Mouse (Mus musculus) hindbrain, embryonic 10.5 days (tissue): ENCODE data around the gene Nrbp1. TPM values are rescaled to one million over a fixed set of nuclear protein-coding genes. Genes with fewer than 3 reads are reported as not detected.

ENCODE experiments used
- DNase-seq: peaks from one replicate; pipeline ENCODE4 v3.0.0-alpha.2; 2017; ENCODE audit warnings: low spot score
- H3K27ac ChIP-seq: fragments of 300-500 bp; sonication (generic); 2 replicates; pipeline ENCODE4 v1.5.1; 2016; ENCODE audit warnings: mild to moderate bottlenecking, moderate library complexity
- H3K27me3 ChIP-seq: fragments of 300-500 bp; sonication (generic); 2 replicates; pipeline ENCODE4 v1.6.1; 2016; ENCODE audit warnings: mild to moderate bottlenecking; ENCODE audit not compliant: poor library complexity, insufficient read depth, severe bottlenecking
- H3K36me3 ChIP-seq: fragments of 300-500 bp; sonication (generic); 2 replicates; pipeline ENCODE4 v1.6.1; 2016; ENCODE audit warnings: mild to moderate bottlenecking, moderate library complexity
- H3K4me1 ChIP-seq: fragments of 300-500 bp; sonication (generic); replicated peaks from 2 replicates; pipeline ENCODE4 v1.6.1; 2016; ENCODE audit warnings: mild to moderate bottlenecking
- H3K4me3 ChIP-seq: fragments of 300-500 bp; sonication (generic); 2 replicates; pipeline ENCODE4 v1.5.1; 2016; ENCODE audit warnings: mild to moderate bottlenecking, moderate library complexity
- H3K9me3 ChIP-seq: fragments of 300-500 bp; sonication (generic); 2 replicates; pipeline ENCODE4 v1.6.1; 2016; ENCODE audit warnings: mild to moderate bottlenecking, moderate library complexity
- WGBS: fragments of 180-500 bp; shearing (Covaris S2); methylation state at CpG from one replicate; pipeline ENCODE4 v1.1.7; 2016; 5-methylcytosine and 5-hydroxymethylcytosine counted together
- polyA plus RNA-seq: library from polyadenylated mRNA; unstranded; fragments of >200 nt; fragmentation: Nextera tagmentation; extraction: Ambion mirVana; gene quantifications from 2 replicates; pipeline ENCODE4 v1.2.1, GENCODE M21; 2016

Gene Nrbp1
- polyA plus RNA-seq, 1 experiment from 2014 or later: 159 TPM

- peaks cover 31% of the 10 kb centered on the region for H3K36me3 ChIP-seq
- DNase-seq: no peak
- H3K9me3 ChIP-seq: no peaks in the 10 kb centered on the region
- no peaks in the 10 kb centered on the region for H3K27me3 ChIP-seq
- peak overlapping the region; percentile 87 for H3K27ac ChIP-seq
- WGBS: 6% methylated on average over 9 of the region's 9 CpGs
- peaks cover 48% of the 10 kb centered on the region for H3K4me1 ChIP-seq
- H3K4me3 ChIP-seq: peak overlapping the region; percentile 58
Measured at GRCm38 (mm10) chr5:31291361-31291688, 50.7 kb downstream of the Nrbp1 start.

DNA sequence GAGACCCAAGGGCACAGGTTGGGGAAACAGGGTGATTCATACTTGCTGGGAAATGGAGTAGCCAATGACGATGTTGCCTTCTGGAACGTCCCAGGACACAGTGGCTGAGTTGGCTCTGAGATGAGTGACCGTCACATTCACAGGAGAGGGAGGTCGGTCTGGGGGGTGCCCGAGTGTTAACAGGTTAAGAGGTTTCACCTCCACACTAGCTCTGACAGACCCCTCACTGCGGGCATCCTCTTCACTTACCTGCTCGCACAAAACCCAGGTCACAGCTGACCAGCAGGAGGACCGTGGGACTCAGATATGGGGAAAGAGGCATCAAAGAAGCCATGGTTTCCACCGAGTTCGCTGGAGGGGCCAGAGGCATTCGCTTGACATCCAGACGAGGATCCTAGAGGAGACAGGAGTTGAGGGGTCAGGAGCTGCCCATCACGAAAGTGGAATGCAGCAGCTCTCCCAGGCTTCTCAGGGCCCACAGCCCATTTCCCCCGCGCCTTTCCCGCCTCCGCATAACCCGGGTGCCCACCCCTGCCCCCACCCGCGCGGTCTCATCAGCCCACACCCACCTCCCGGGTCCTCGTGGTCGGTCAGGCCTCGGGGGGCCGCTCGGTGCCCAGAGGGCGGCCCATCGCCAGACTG, 54.4 kb downstream of the Nrbp1 start:
- H3K27me3 ChIP-seq: peaks cover 4% of the 10 kb centered on the region; the same call in 1 of the 2 replicates
- peak overlapping the region; percentile 93 for H3K27ac ChIP-seq
- WGBS: 6% methylated on average over 29 of the region's 29 CpGs
- DNase-seq: no peak
- H3K36me3 ChIP-seq: peaks cover 21% of the 10 kb centered on the region
- H3K4me3 ChIP-seq: peak overlapping the region; percentile 86
- H3K4me1 ChIP-seq: peaks cover 42% of the 10 kb centered on the region
- no peaks in the 10 kb centered on the region for H3K9me3 ChIP-seq

GRCm38 (mm10) chr5:31295606-31296141, 55.0 kb downstream of the Nrbp1 start, which contains the start of gene Fndc4:
Fndc4 (minus strand) TSS chr5:31296080.
- H3K36me3 ChIP-seq: peaks cover 21% of the 10 kb centered on the region
- H3K4me3 ChIP-seq: peak within 1 kb of the TSS; percentile 86
- 0% methylated on average over 46 of the region's 46 CpGs for WGBS
- H3K27me3 ChIP-seq: peaks cover 4% of the 10 kb centered on the region; the same call in 1 of the 2 replicates
- H3K4me1 ChIP-seq: peaks cover 36% of the 10 kb centered on the region
- peak within 1 kb of the TSS; percentile 93 for H3K27ac ChIP-seq
- peak; percentile 79 for DNase-seq
- no peaks in the 10 kb centered on the region for H3K9me3 ChIP-seq

DNA sequence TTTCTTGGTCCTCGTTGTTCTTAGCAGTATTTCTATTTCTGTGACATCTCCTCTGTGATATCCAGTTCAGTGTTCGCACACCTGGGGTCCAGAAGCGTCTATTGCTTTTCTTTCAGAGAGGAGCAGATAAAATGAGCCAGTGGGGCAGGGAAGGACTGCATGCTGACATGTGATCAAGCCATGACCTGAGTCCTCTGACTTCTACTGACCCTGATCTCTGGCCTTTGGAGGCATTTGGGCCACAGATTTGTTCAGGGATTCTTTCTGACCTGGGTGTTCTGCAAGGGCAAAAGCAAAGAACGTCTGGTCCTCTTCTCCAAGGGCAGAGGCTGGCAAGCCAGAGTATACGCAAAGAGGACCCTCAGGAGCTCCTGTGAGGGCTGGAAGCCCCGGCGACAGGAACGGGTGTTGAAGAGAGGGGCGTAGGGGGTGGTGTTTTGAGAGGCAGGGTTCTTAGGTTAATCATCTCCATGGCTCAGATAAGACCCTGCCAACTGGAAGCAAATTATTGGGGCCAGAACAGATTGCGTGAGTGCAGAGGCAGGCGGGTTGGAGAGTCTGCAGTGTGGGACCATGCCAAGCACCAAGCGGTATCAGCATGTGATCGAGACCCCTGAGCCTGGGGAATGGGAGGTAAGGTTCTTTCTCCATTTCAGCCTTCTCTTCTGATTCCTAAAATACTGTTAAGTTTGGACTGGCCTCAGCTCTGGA, 56.5 kb downstream of the Nrbp1 start, which contains the start of gene Gckr:
Gene Gckr (plus strand): TSS at position 397 of the 711 bp plus-strand sequence.
- Histone ChIP-seq H3K4me1 (peaks cover 27% of the 10 kb centered on the region), H3K4me3 (peak within 1 kb of the TSS; percentile 86), H3K27me3 (peaks cover 4% of the 10 kb centered on the region; the same call in 1 of the 2 replicates), H3K9me3 (no peaks in the 10 kb centered on the region), H3K36me3 (peaks cover 21% of the 10 kb centered on the region), H3K27ac (no peak within 1 kb of the TSS)
- DNase-seq: no peak
- WGBS: 78% methylated on average over 13 of the region's 13 CpGs

GRCm38 (mm10) chr5:31297981-31298380, 57.3 kb downstream of the Nrbp1 start:
- WGBS: 84% methylated on average over 3 of the region's 3 CpGs

GRCm38 (mm10) chr5:31298486-31298885, 57.8 kb downstream of the Nrbp1 start:
- 64% methylated on average over 2 of the region's 2 CpGs for WGBS
- Histone ChIP-seq H3K27ac (no peak overlapping the region), H3K27me3 (peaks cover 4% of the 10 kb centered on the region; the same call in 1 of the 2 replicates)

More at GRCm38 (mm10) chr5:31297981-31298380, 57.3 kb downstream of the Nrbp1 start:
- DNase-seq: no peak
- Histone ChIP-seq H3K36me3 (peaks cover 15% of the 10 kb centered on the region), H3K4me3 (no peak overlapping the region), H3K27ac (no peak overlapping the region), H3K4me1 (peaks cover 27% of the 10 kb centered on the region), H3K9me3 (no peaks in the 10 kb centered on the region), H3K27me3 (peaks cover 4% of the 10 kb centered on the region; the same call in 1 of the 2 replicates)

More at GRCm38 (mm10) chr5:31298486-31298885, 57.8 kb downstream of the Nrbp1 start:
- no peaks in the 10 kb centered on the region for H3K9me3 ChIP-seq
- DNase-seq: no peak
- peaks cover 27% of the 10 kb centered on the region for H3K4me1 ChIP-seq
- peaks cover 10% of the 10 kb centered on the region for H3K36me3 ChIP-seq
- H3K4me3 ChIP-seq: no peak overlapping the region

Other genes with a start within 250 kb of the Nrbp1 start
- gene Atraid, start 192.6 kb upstream of the Nrbp1 start, polyA plus RNA-seq: 86.2 and 110 TPM in 2 replicates
- 8.1 and 10.1 TPM in 2 replicates for gene Slc5a6, start 191.9 kb upstream of the Nrbp1 start, polyA plus RNA-seq
- 43.5 and 55.9 TPM in 2 replicates for gene Cad, start 186.1 kb upstream of the Nrbp1 start, polyA plus RNA-seq
- not detected in 2 replicates for gene Dnajc5g, start 134.6 kb upstream of the Nrbp1 start, polyA plus RNA-seq
- 2.1 and 9.3 TPM in 2 replicates for gene Slc30a3, start 132.6 kb upstream of the Nrbp1 start, polyA plus RNA-seq
- gene Trim54, start 124.2 kb upstream of the Nrbp1 start, polyA plus RNA-seq: not detected in 2 replicates
- gene Ucn, start 102.0 kb upstream of the Nrbp1 start, polyA plus RNA-seq: not detected in 2 replicates
- gene Mpv17, start 86.6 kb upstream of the Nrbp1 start, polyA plus RNA-seq: 59.2 and 60.7 TPM in 2 replicates
- 0.80 and 0.89 TPM in 2 replicates for gene Gm29609, start 61.0 kb upstream of the Nrbp1 start, polyA plus RNA-seq
- gene Gtf3c2, start 60.7 kb upstream of the Nrbp1 start, polyA plus RNA-seq: 105 and 118 TPM in 2 replicates
- 128 and 138 TPM in 2 replicates for gene Snx17, start 47.6 kb upstream of the Nrbp1 start, polyA plus RNA-seq
- 85.2 and 99.3 TPM in 2 replicates for gene Eif2b4, start 47.4 kb upstream of the Nrbp1 start, polyA plus RNA-seq
- gene Zfp513, start 38.6 kb upstream of the Nrbp1 start, polyA plus RNA-seq: 12.7 and 15.0 TPM in 2 replicates
- gene Ppm1g, start 20.2 kb upstream of the Nrbp1 start, polyA plus RNA-seq: 172 and 197 TPM in 2 replicates
- gene Gm9970, start 368 bp downstream of the Nrbp1 start, polyA plus RNA-seq: 0.30 TPM in 1 of 2 replicates, not detected in the other
- 3.9 and 6.7 TPM in 2 replicates for gene Krtcap3, start 10.8 kb downstream of the Nrbp1 start, polyA plus RNA-seq
- 35.2 and 39.7 TPM in 2 replicates for gene Ift172, start 50.3 kb downstream of the Nrbp1 start, polyA plus RNA-seq
- 47.3 and 55.6 TPM in 2 replicates for gene Fndc4, start 55.2 kb downstream of the Nrbp1 start, polyA plus RNA-seq
- gene Gckr, start 56.6 kb downstream of the Nrbp1 start, polyA plus RNA-seq: 0.14 TPM in 1 of 2 replicates, not detected in the other
- 74.9 and 81.3 TPM in 2 replicates for gene Zfp512, start 211.6 kb downstream of the Nrbp1 start, polyA plus RNA-seq
- gene 4930548H24Rik, start 244.9 kb downstream of the Nrbp1 start, polyA plus RNA-seq: not detected in 2 replicates